Mouse (Mus musculus) liver, postnatal 0 days (tissue): Measurements from ENCODE around the gene Gm49711.

Experiments
- CTCF ChIP-seq: sonication (generic); IDR thresholded peaks from 2 replicates; pipeline ENCODE4 v1.5.1; 2016; ENCODE audit warnings: antibody characterized with exemption, low read depth
- EP300 ChIP-seq: IDR thresholded peaks from 2 replicates; pipeline ENCODE4 v1.6.1; 2016; ENCODE audit warnings: antibody characterized with exemption, low read depth, mild to moderate bottlenecking

- TF ChIP-seq CTCF: no peak
- no peak for TF ChIP-seq EP300
These were observed 46.8 kb downstream of the Gm49711 start for GRCm38 (mm10) chr16:92104951-92105350.
